Mouse (Mus musculus) intestine, postnatal 0 days (tissue): ENCODE measurements at regions not wholly inside any gene's neighbourhood (a gene's known extent, or its start where the extent isn't known, plus 50 kb on each side); places are given as distances from the start of the nearest gene placed in this dataset.
"Not testable (repeated sequence)": the region's sequence is repeated elsewhere in the genome, so short reads cannot be mapped to it uniquely, and the experiment has no call there.

ENCODE experiments used
- ATAC-seq: fragments of 200-750 bp; cut with Nextera tagmentation; 2 replicates; pipeline ENCODE4 v1.8.0; 2017; ENCODE audit warnings: mild to moderate bottlenecking, moderate TSS enrichment, moderate library complexity
- H3K27ac ChIP-seq: fragments of 300-500 bp; sonication (generic); 2 replicates; pipeline ENCODE4 v1.5.1; 2014; ENCODE audit warnings: mild to moderate bottlenecking, low read depth, low read length, moderate library complexity
- H3K27me3 ChIP-seq: fragments of 300-500 bp; sonication (generic); replicated peaks from 2 replicates; pipeline ENCODE4 v1.6.1; 2014; ENCODE audit warnings: low read length, mixed read lengths; ENCODE audit not compliant: control insufficient read depth, insufficient read depth
- H3K36me3 ChIP-seq: fragments of 300-500 bp; sonication (generic); 2 replicates; pipeline ENCODE4 v1.6.1; 2014; ENCODE audit warnings: mild to moderate bottlenecking, moderate library complexity; ENCODE audit not compliant: control insufficient read depth, insufficient read depth
- H3K4me1 ChIP-seq: fragments of 300-500 bp; sonication (generic); replicated peaks from 2 replicates; pipeline ENCODE4 v1.6.1; 2014; ENCODE audit warnings: antibody characterized with exemption, low read length, mixed read lengths; ENCODE audit not compliant: control insufficient read depth, insufficient read depth
- H3K4me2 ChIP-seq: fragments of 300-500 bp; sonication (generic); replicated peaks from 2 replicates; pipeline ENCODE4 v1.6.1; 2014; ENCODE audit warnings: low read depth, mild to moderate bottlenecking, moderate library complexity
- H3K4me3 ChIP-seq: fragments of 300-500 bp; sonication (generic); 2 replicates; pipeline ENCODE4 v1.5.1; 2014; ENCODE audit warnings: low read depth, low read length
- H3K9ac ChIP-seq: fragments of 300-500 bp; sonication (generic); 2 replicates; pipeline ENCODE4 v1.6.1; 2014; ENCODE audit warnings: mild to moderate bottlenecking, low read depth, low read length
- H3K9me3 ChIP-seq: fragments of 300-500 bp; sonication (generic); 2 replicates; pipeline ENCODE4 v1.6.1; 2016; ENCODE audit warnings: mixed run types; ENCODE audit not compliant: control insufficient read depth
- CTCF ChIP-seq: sonication (generic); IDR thresholded peaks from 2 replicates; pipeline ENCODE4 v1.5.1; 2016; ENCODE audit warnings: low read depth, mild to moderate bottlenecking, control low read depth, antibody characterized with exemption, moderate library complexity
- WGBS: fragments of 180-500 bp; shearing (Covaris S2); extraction: QIAGEN DNeasy Blood & Tissue Kit; methylation state at CpG from one replicate; pipeline ENCODE4 v1.1.7; 2014; 5-methylcytosine and 5-hydroxymethylcytosine counted together

- Histone ChIP-seq H3K4me3 (no peak overlapping the region), H3K27me3 (no peaks in the 10 kb centered on the region), H3K27ac (no peak overlapping the region), H3K9ac (no peak overlapping the region), H3K36me3 (no peaks in the 10 kb centered on the region), H3K9me3 (no peaks in the 10 kb centered on the region), H3K4me1 (no peaks in the 10 kb centered on the region), H3K4me2 (no peak overlapping the region)
- TF ChIP-seq CTCF = no peak
- ATAC-seq = no peak
- 71% methylated on average over 3 of the region's 3 CpGs for WGBS
These were observed 69.9 kb downstream of the Fbxo4 start for GRCm38 (mm10) chr15:3909471-3909870.

- peak; percentile 65 for TF ChIP-seq CTCF
These were observed 70.7 kb downstream of the Fbxo4 start for GRCm38 (mm10) chr15:3908721-3909120.

GRCm38 (mm10) chr15:3905548-3905947 lies 73.8 kb downstream of the Fbxo4 start:
- TF ChIP-seq CTCF = no peak
- no peaks in the 10 kb centered on the region for H3K4me1 ChIP-seq
- no peaks in the 10 kb centered on the region for H3K36me3 ChIP-seq
- no peak overlapping the region for H3K9ac ChIP-seq
- no peak overlapping the region for H3K27ac ChIP-seq
- ATAC-seq = no peak
- no peaks in the 10 kb centered on the region for H3K9me3 ChIP-seq
- 52% methylated on average over 2 of the region's 2 CpGs for WGBS
- no peaks in the 10 kb centered on the region for H3K27me3 ChIP-seq
- H3K4me3 ChIP-seq = no peak overlapping the region
- no peak overlapping the region for H3K4me2 ChIP-seq

More at GRCm38 (mm10) chr15:3908721-3909120, 70.7 kb downstream of the Fbxo4 start:
- H3K4me1 ChIP-seq = no peaks in the 10 kb centered on the region
- 12% methylated on average over 2 of the region's 2 CpGs for WGBS
- no peak overlapping the region for H3K9ac ChIP-seq
- no peak for ATAC-seq
- H3K27me3 ChIP-seq = no peaks in the 10 kb centered on the region
- H3K4me2 ChIP-seq = no peak overlapping the region
- H3K27ac ChIP-seq = no peak overlapping the region
- H3K4me3 ChIP-seq = no peak overlapping the region
- H3K9me3 ChIP-seq = no peaks in the 10 kb centered on the region
- no peaks in the 10 kb centered on the region for H3K36me3 ChIP-seq

GRCm38 (mm10) chr15:3878429-3878828 lies 100.9 kb downstream of the Fbxo4 start:
- no peaks in the 10 kb centered on the region for H3K36me3 ChIP-seq
- H3K27me3 ChIP-seq = no peaks in the 10 kb centered on the region
- no peaks in the 10 kb centered on the region for H3K9me3 ChIP-seq
- WGBS = 65% methylated on average over 2 of the region's 2 CpGs
- H3K4me1 ChIP-seq = no peaks in the 10 kb centered on the region
- TF ChIP-seq CTCF = no peak
- no peak overlapping the region for H3K4me2 ChIP-seq
- no peak overlapping the region for H3K4me3 ChIP-seq
- no peak overlapping the region for H3K9ac ChIP-seq
- ATAC-seq = no peak
- no peak overlapping the region for H3K27ac ChIP-seq

GRCm38 (mm10) chr15:3877506-3877905 lies 101.9 kb downstream of the Fbxo4 start:
- no peak for ATAC-seq
- whole genome bisulfite sequencing = 86% methylated on average over 3 of the region's 3 CpGs

GRCm38 (mm10) chr15:3875210-3875861 lies 104.0 kb downstream of the Fbxo4 start:
- not testable (repeated sequence) for H3K4me1 ChIP-seq, ATAC-seq, H3K9me3 ChIP-seq, H3K4me3 ChIP-seq, H3K9ac ChIP-seq, H3K4me2 ChIP-seq, H3K36me3 ChIP-seq, H3K27me3 ChIP-seq, H3K27ac ChIP-seq
- 62% methylated on average over 6 of the region's 7 CpGs for WGBS

More at GRCm38 (mm10) chr15:3877506-3877905, 101.9 kb downstream of the Fbxo4 start:
- Histone ChIP-seq H3K4me3 (no peak overlapping the region), H3K27me3 (no peaks in the 10 kb centered on the region), H3K27ac (no peak overlapping the region), H3K9me3 (no peaks in the 10 kb centered on the region), H3K4me2 (no peak overlapping the region), H3K4me1 (no peaks in the 10 kb centered on the region), H3K9ac (no peak overlapping the region), H3K36me3 (no peaks in the 10 kb centered on the region)
- TF ChIP-seq CTCF = no peak

GRCm38 (mm10) chr15:3831802-3832201 lies 147.6 kb downstream of the Fbxo4 start:
- no peak for ATAC-seq
- 78% methylated on average over 4 of the region's 4 CpGs for WGBS

More at GRCm38 (mm10) chr15:3831802-3832201, 147.6 kb downstream of the Fbxo4 start:
- H3K9ac ChIP-seq = no peak overlapping the region
- TF ChIP-seq CTCF = no peak
- H3K9me3 ChIP-seq = no peaks in the 10 kb centered on the region
- no peaks in the 10 kb centered on the region for H3K27me3 ChIP-seq
- H3K4me1 ChIP-seq = no peaks in the 10 kb centered on the region
- no peak overlapping the region for H3K27ac ChIP-seq
- H3K36me3 ChIP-seq = no peaks in the 10 kb centered on the region
- H3K4me3 ChIP-seq = no peak overlapping the region
- no peak overlapping the region for H3K4me2 ChIP-seq
